Mouse (Mus musculus): ENCODE results near the gene Cacng2. TPM values are rescaled to one million over a fixed set of nuclear protein-coding genes. Genes with fewer than 3 reads are reported as not detected.

The Cacng2 gene
- polyA plus RNA-seq, 1 experiment from 2014 or later = not detected

DNA sequence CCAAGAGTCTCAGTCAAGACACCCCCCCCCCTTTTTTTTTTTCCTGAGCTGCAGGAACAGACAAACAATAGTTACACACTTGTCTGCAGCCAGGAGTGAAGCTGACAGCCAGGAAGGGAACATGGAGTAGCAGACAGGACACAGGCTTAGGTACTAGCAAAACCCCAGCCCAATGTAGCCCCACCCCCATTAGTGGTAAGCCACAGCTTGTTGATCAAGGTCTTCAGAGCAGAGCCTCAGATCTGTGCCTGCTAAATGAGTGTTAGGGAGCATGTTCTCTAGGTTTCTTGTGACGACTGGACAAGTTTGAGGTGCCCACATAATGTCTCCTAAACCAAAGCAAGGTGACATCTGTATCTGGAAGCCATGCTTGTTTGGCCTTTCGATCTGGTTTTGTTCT, 165.5 kb downstream of the Cacng2 start:
- H3K4me2 ChIP-seq = no peak overlapping the region
- H3K27me3 ChIP-seq = peaks cover 14% of the 10 kb centered on the region
- ATAC-seq (ENCODE audit: insufficient number of reproducible peaks, insufficient read depth, low FRiP score, low TSS enrichment, low read depth) = no peak
- peaks cover 27% of the 10 kb centered on the region for H3K4me1 ChIP-seq (replicated peaks)
- peaks cover 27% of the 10 kb centered on the region for H3K36me3 ChIP-seq
- 89% methylated on average over 2 of the region's 2 CpGs for WGBS
- no peaks in the 10 kb centered on the region for H3K9me3 ChIP-seq
- no peak overlapping the region for H3K9ac ChIP-seq (replicated peaks)
- H3K4me3 ChIP-seq (replicated peaks) = no peak overlapping the region
- H3K27ac ChIP-seq = no peak overlapping the region

DNA sequence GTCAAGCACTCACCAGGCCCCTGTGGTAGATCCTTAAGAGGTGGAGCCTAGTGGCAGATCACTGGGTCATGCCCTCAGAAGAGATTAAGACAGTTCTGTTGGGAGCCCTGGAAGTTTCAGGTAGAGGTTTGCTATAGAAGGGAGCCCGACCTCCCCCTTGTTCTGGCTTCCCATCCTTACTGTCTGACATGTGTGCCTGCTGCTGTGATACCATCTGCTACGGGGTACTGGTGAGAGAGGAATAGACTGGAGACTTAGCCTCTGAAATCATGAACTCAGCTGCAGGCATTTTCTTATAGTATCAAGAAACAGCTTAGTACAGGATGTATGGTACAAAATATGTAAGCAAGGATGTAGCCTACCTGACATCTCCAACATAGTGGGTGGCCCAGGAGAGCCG, 166.9 kb downstream of the Cacng2 start:
- ATAC-seq (ENCODE audit: insufficient number of reproducible peaks, insufficient read depth, low FRiP score, low TSS enrichment, low read depth) = no peak
- peaks cover 27% of the 10 kb centered on the region for H3K4me1 ChIP-seq (replicated peaks)

DNA sequence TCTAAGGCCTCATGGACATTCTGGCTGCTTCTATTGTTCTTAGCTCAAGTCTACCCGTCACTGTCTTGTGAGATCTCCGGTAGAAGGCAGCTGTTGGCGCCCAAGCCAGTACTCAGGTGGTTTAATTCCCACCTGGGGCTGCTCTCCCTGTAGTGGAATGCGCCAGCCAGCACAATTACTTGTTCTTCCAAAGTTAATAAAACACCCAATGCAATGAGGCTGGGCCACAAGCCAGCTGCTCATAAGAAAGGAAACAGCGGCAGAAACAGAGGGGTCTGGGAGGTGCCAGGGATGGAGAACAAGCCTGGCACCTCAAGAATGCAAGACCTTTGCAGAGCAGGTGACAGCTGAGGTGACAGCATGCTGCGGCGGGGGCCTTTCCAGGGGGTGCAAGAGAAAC, 170.8 kb downstream of the Cacng2 start:
- Histone ChIP-seq H3K36me3 (peaks cover 39% of the 10 kb centered on the region), H3K27me3 (no peaks in the 10 kb centered on the region)

More for the DNA sequence above, 166.9 kb downstream of the Cacng2 start:
- Histone ChIP-seq H3K36me3 (peaks cover 21% of the 10 kb centered on the region), H3K4me2 (no peak overlapping the region), H3K27ac (no peak overlapping the region), H3K4me3 (replicated peaks) (no peak overlapping the region), H3K9me3 (no peaks in the 10 kb centered on the region), H3K9ac (replicated peaks) (no peak overlapping the region), H3K27me3 (peaks cover 14% of the 10 kb centered on the region)
- WGBS = 86% methylated on average over 3 of the region's 3 CpGs

DNA sequence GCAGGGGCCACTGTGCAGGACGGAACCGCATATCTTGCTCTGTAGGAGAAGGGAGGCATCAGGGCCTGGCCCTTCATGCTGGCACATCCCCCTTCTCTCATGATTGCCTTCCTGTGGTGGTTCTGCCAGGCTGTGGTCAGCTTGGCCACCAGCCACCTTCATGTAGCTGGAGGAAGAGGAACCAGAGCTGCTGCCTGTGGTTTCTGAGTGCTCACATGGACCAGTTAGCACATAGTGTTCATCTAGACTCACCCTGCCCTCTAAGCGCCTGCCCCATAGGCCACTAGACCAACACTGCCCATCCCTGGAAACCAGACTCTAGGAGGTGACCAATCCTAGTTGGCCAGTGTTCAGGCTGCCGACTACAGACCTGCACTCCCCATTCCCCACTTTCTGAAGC, 174.1 kb downstream of the Cacng2 start:
- no peak for ATAC-seq (ENCODE audit: insufficient number of reproducible peaks, insufficient read depth, low FRiP score, low TSS enrichment, low read depth)
- Histone ChIP-seq H3K4me2 (no peak overlapping the region), H3K4me1 (replicated peaks) (no peaks in the 10 kb centered on the region), H3K27ac (no peak overlapping the region), H3K4me3 (replicated peaks) (no peak overlapping the region), H3K9me3 (no peaks in the 10 kb centered on the region), H3K36me3 (peaks cover 35% of the 10 kb centered on the region), H3K9ac (replicated peaks) (no peak overlapping the region), H3K27me3 (no peaks in the 10 kb centered on the region)
- 89% methylated on average over 4 of the region's 4 CpGs for WGBS

More for the DNA sequence above, 170.8 kb downstream of the Cacng2 start:
- Histone ChIP-seq H3K4me2 (no peak overlapping the region), H3K9ac (replicated peaks) (no peak overlapping the region), H3K9me3 (no peaks in the 10 kb centered on the region), H3K4me3 (replicated peaks) (no peak overlapping the region), H3K4me1 (replicated peaks) (no peaks in the 10 kb centered on the region), H3K27ac (no peak overlapping the region)
- no peak for ATAC-seq (ENCODE audit: insufficient number of reproducible peaks, insufficient read depth, low FRiP score, low TSS enrichment, low read depth)
- 86% methylated on average over 7 of the region's 7 CpGs for WGBS

Other genes with a start within 250 kb of the Cacng2 start
- 215 and 217 TPM in 2 replicates for gene Txn2, start 191.0 kb downstream of the Cacng2 start, polyA plus RNA-seq (2016; fragmentation: Nextera tagmentation; extraction: Ambion mirVana)
- gene Foxred2, start 163.3 kb downstream of the Cacng2 start, polyA plus RNA-seq (2016; fragmentation: Nextera tagmentation; extraction: Ambion mirVana) = 6.4 and 7.5 TPM in 2 replicates
- gene Eif3d, start 149.2 kb downstream of the Cacng2 start, polyA plus RNA-seq (2016; fragmentation: Nextera tagmentation; extraction: Ambion mirVana) = 222 and 224 TPM in 2 replicates
- gene Ift27, start 54.1 kb upstream of the Cacng2 start, polyA plus RNA-seq (2016; fragmentation: Nextera tagmentation; extraction: Ambion mirVana) = 93.9 and 98.1 TPM in 2 replicates
- gene Pvalb, start 86.4 kb upstream of the Cacng2 start, polyA plus RNA-seq (2016; fragmentation: Nextera tagmentation; extraction: Ambion mirVana) = not detected in 2 replicates
- 3.8 and 5.0 TPM in 2 replicates for gene Ncf4, start 124.8 kb upstream of the Cacng2 start, polyA plus RNA-seq (2016; fragmentation: Nextera tagmentation; extraction: Ambion mirVana)
- 0.10 and 0.31 TPM in 2 replicates for gene Csf2rb2, start 185.7 kb upstream of the Cacng2 start, polyA plus RNA-seq (2016; fragmentation: Nextera tagmentation; extraction: Ambion mirVana)
- gene Csf2rb, start 205.7 kb upstream of the Cacng2 start, polyA plus RNA-seq (2016; fragmentation: Nextera tagmentation; extraction: Ambion mirVana) = 0.64 and 1.2 TPM in 2 replicates

Measured in limb, embryonic 12.5 days (tissue).